Mouse (Mus musculus) MEL (cell line): ENCODE data around the gene Krt84. TPM values are rescaled to one million over a fixed set of nuclear protein-coding genes. Genes with fewer than 3 reads are reported as not detected.

ENCODE experiments used
- DNase-seq: peaks from one replicate; pipeline ENCODE4 v3.0.0; 2011; ENCODE audit warnings: low read depth, low spot score
- H3K27ac ChIP-seq: 2 replicates; pipeline ENCODE4 v1.5.1; 2012; ENCODE audit warnings: low read depth, mild to moderate bottlenecking, control low read depth, low read length, moderate library complexity; ENCODE audit not compliant: control insufficient read depth
- H3K27me3 ChIP-seq, 2 experiments: fragments of 150-350 bp in 1 of 2; sonication (generic) in 1 of 2; 2 replicates each; pipeline ENCODE4 v1.6.1; 2012; ENCODE audit warnings: low read length in 2 of 2, mild to moderate bottlenecking in 2 of 2, improper control_type of control experiment in 1 of 2, moderate library complexity in 1 of 2; ENCODE audit not compliant: insufficient read depth in 2 of 2, control insufficient read depth in 1 of 2
- H3K36me3 ChIP-seq, 2 experiments: 2 replicates each; pipeline ENCODE4 v1.6.1; 2012 to 2014; ENCODE audit warnings: low read length in 2 of 2, improper control_type of control experiment in 1 of 2, inconsistent platforms in 1 of 2, mild to moderate bottlenecking in 1 of 2; ENCODE audit not compliant: insufficient read depth in 2 of 2, control insufficient read depth in 1 of 2
- H3K4me1 ChIP-seq, 2 experiments: fragments of 150-350 bp in 1 of 2; sonication (generic) in 1 of 2; 2 replicates each; pipeline ENCODE4 v1.6.1; 2012; ENCODE audit warnings: low read length in 2 of 2, improper control_type of control experiment in 1 of 2, mild to moderate bottlenecking in 1 of 2; ENCODE audit not compliant: insufficient read depth in 2 of 2, control insufficient read depth in 1 of 2
- H3K4me3 ChIP-seq, 2 experiments: fragments of 150-350 bp in 1 of 2; sonication (generic) in 1 of 2; 2 replicates each; pipeline ENCODE4 v1.5.1; 2012; ENCODE audit warnings: low read depth in 2 of 2, low read length in 2 of 2, mild to moderate bottlenecking in 2 of 2, moderate library complexity in 2 of 2, control low read depth in 1 of 2, improper control_type of control experiment in 1 of 2; ENCODE audit not compliant: control insufficient read depth in 1 of 2, insufficient read depth in 1 of 2
- H3K79me2 ChIP-seq: 2 replicates; pipeline ENCODE4 v1.6.1; 2012; ENCODE audit warnings: mild to moderate bottlenecking, low read length, moderate library complexity; ENCODE audit not compliant: control insufficient read depth, poor library complexity, insufficient read depth
- H3K9ac ChIP-seq: 2 replicates; pipeline ENCODE4 v1.6.1; 2012; ENCODE audit warnings: low read depth, mild to moderate bottlenecking, control low read depth, low read length, moderate library complexity; ENCODE audit not compliant: control insufficient read depth, poor library complexity, severe bottlenecking
- H3K9me3 ChIP-seq: fragments of 150-350 bp; sonication (generic); replicated peaks from 2 replicates; pipeline ENCODE4 v1.6.1; 2012; ENCODE audit warnings: mild to moderate bottlenecking, low read length, improper control_type of control experiment, moderate library complexity; ENCODE audit not compliant: insufficient read depth
- BHLHE40 ChIP-seq: IDR thresholded peaks from 2 replicates; pipeline ENCODE4 v1.6.1; 2012; ENCODE audit warnings: low read depth, mild to moderate bottlenecking, inconsistent platforms, low read length, improper control_type of control experiment, borderline replicate concordance
- CHD1 ChIP-seq: IDR thresholded peaks from 2 replicates; pipeline ENCODE4 v1.6.1; 2012; ENCODE audit warnings: low read depth, mild to moderate bottlenecking, inconsistent platforms, low read length, improper control_type of control experiment
- CTCF ChIP-seq, 3 experiments: IDR thresholded peaks in 2 of 3; conservative IDR thresholded peaks in 1 of 3; 2 replicates each; pipeline ENCODE4 v1.5.1; 2011 to 2012; ENCODE audit warnings: low read length in 3 of 3, low read depth in 2 of 3, mild to moderate bottlenecking in 2 of 3, improper control_type of control experiment in 1 of 3, inconsistent platforms in 1 of 3, mixed read lengths in 1 of 3, moderate library complexity in 1 of 3; ENCODE audit not compliant: control insufficient read depth in 1 of 3, insufficient read depth in 1 of 3, poor library complexity in 1 of 3, severe bottlenecking in 1 of 3
- E2F4 ChIP-seq: IDR thresholded peaks from 2 replicates; pipeline ENCODE4 v1.6.1; 2011; ENCODE audit warnings: low read depth, low read length, improper control_type of control experiment, borderline replicate concordance
- ELF1 ChIP-seq: IDR thresholded peaks from 2 replicates; pipeline ENCODE4 v1.6.1; 2014; ENCODE audit warnings: low read depth, mild to moderate bottlenecking, inconsistent platforms, low read length, improper control_type of control experiment, moderate library complexity
- EP300 ChIP-seq, 2 experiments: IDR thresholded peaks; 2 replicates each; pipeline ENCODE4 v1.6.1; 2011; ENCODE audit warnings: improper control_type of control experiment in 2 of 2, low read length in 2 of 2, low read depth in 1 of 2, mild to moderate bottlenecking in 1 of 2
- HCFC1 ChIP-seq: IDR thresholded peaks from 2 replicates; pipeline ENCODE4 v1.6.1; 2012; ENCODE audit warnings: low read depth, mild to moderate bottlenecking, inconsistent platforms, low read length, improper control_type of control experiment, moderate library complexity
- JUND ChIP-seq: IDR thresholded peaks from 2 replicates; pipeline ENCODE4 v1.6.1; 2011; ENCODE audit warnings: low read depth, mild to moderate bottlenecking, improper control_type of control experiment, low read length
- MAFK ChIP-seq: IDR thresholded peaks from 2 replicates; pipeline ENCODE4 v1.6.1; 2011; ENCODE audit warnings: low read depth, mild to moderate bottlenecking, low read length, improper control_type of control experiment, borderline replicate concordance
- MAX ChIP-seq: IDR thresholded peaks from 2 replicates; pipeline ENCODE4 v1.6.1; 2011; ENCODE audit warnings: low read length, improper control_type of control experiment
- MAZ ChIP-seq: IDR thresholded peaks from 2 replicates; pipeline ENCODE4 v1.6.1; 2012; ENCODE audit warnings: low read depth, mild to moderate bottlenecking, inconsistent platforms, low read length, improper control_type of control experiment
- MYB ChIP-seq: IDR thresholded peaks from 2 replicates; pipeline ENCODE4 v1.6.1; 2011; ENCODE audit warnings: mild to moderate bottlenecking, low read depth, low read length, improper control_type of control experiment
- MYC ChIP-seq: IDR thresholded peaks from 2 replicates; pipeline ENCODE4 v1.6.1; 2011; ENCODE audit warnings: low read depth, mild to moderate bottlenecking, low read length, improper control_type of control experiment, moderate library complexity
- POLR2A ChIP-seq, 2 experiments: IDR thresholded peaks; 2 replicates each; pipeline ENCODE4 v1.6.1; 2011 to 2012; ENCODE audit warnings: low read length in 2 of 2, mild to moderate bottlenecking in 2 of 2, control low read depth in 1 of 2, improper control_type of control experiment in 1 of 2, low read depth in 1 of 2, moderate library complexity in 1 of 2; ENCODE audit not compliant: control insufficient read depth in 1 of 2, insufficient read depth in 1 of 2, poor library complexity in 1 of 2
- POLR2AphosphoS2 ChIP-seq: IDR thresholded peaks from 2 replicates; pipeline ENCODE4 v1.6.1; 2011; ENCODE audit warnings: low read length, improper control_type of control experiment
- SMC3 ChIP-seq: IDR thresholded peaks from 2 replicates; pipeline ENCODE4 v1.6.1; 2011; ENCODE audit warnings: low read depth, low read length, improper control_type of control experiment
- TAL1 ChIP-seq: IDR thresholded peaks from 2 replicates; pipeline ENCODE4 v1.6.1; 2012; ENCODE audit warnings: mild to moderate bottlenecking, inconsistent platforms, low read length, moderate library complexity, mixed read lengths
- TCF12 ChIP-seq: IDR thresholded peaks from 2 replicates; pipeline ENCODE4 v1.6.1; 2014; ENCODE audit warnings: low read depth, mild to moderate bottlenecking, inconsistent platforms, low read length, improper control_type of control experiment, moderate library complexity
- UBTF ChIP-seq: IDR thresholded peaks from 2 replicates; pipeline ENCODE4 v1.6.1; 2012; ENCODE audit warnings: low read depth, mild to moderate bottlenecking, inconsistent platforms, low read length, improper control_type of control experiment, moderate library complexity, borderline replicate concordance; ENCODE audit not compliant: insufficient read depth
- USF1 ChIP-seq: IDR thresholded peaks from 2 replicates; pipeline ENCODE4 v1.6.1; 2014; ENCODE audit warnings: low read depth, mild to moderate bottlenecking, inconsistent platforms, low read length, improper control_type of control experiment, moderate library complexity
- USF2 ChIP-seq, 2 experiments: IDR thresholded peaks; 2 replicates each; pipeline ENCODE4 v1.6.1; 2011 to 2012; ENCODE audit warnings: improper control_type of control experiment in 2 of 2, low read length in 2 of 2, borderline replicate concordance in 1 of 2, inconsistent platforms in 1 of 2, low read depth in 1 of 2, mild to moderate bottlenecking in 1 of 2; ENCODE audit not compliant: insufficient read depth in 1 of 2
- ZKSCAN1 ChIP-seq: IDR thresholded peaks from 2 replicates; pipeline ENCODE4 v1.6.1; 2012; ENCODE audit warnings: low read depth, mild to moderate bottlenecking, inconsistent platforms, low read length, improper control_type of control experiment, moderate library complexity
- polyA plus RNA-seq, 2 experiments: library from polyadenylated mRNA; stranded (reverse) in 1 of 2; unstranded in 1 of 2; fragments of >175 nt in 1 of 2; fragments of >200 nt in 1 of 2; gene quantifications; 2 replicates each; pipeline versions ENCODE4 v1.2.1 to v1.2.4; 2012; ENCODE audit warnings: low replicate concordance in 2 of 2, low read depth in 1 of 2; ENCODE audit not compliant: insufficient read length in 2 of 2, insufficient read depth in 1 of 2, missing spikeins in 1 of 2
- total RNA-seq: library from RNA; depleted of rRNA; stranded (reverse); fragments of 300-350 nt; gene quantifications from 2 replicates; pipeline ENCODE4 v1.2.3, GENCODE M21; 2012; rRNA removed

Gene Krt84
- total and polyA plus RNA-seq, 3 experiments: not detected

GRCm38 (mm10) chr15:101479666-101480060 is 53.0 kb downstream of the Krt84 start:
- no peak for DNase-seq
- TF ChIP-seq BHLHE40 (no peak), ZKSCAN1 (no peak), MAFK (no peak), E2F4 (no peak), JUND (no peak), POLR2A (IDR thresholded peaks at IDR 0.05; ENCODE audit: control insufficient read depth in 1 of 2, insufficient read depth in 1 of 2, low read depth in 1 of 2, low read length in 2 of 2, poor library complexity in 1 of 2) (no peak), UBTF (no peak), USF2 (IDR thresholded peaks at IDR 0.05; ENCODE audit: borderline replicate concordance in 1 of 2, insufficient read depth in 1 of 2, low read depth in 1 of 2, low read length in 2 of 2) (no peak), USF1 (no peak), TAL1 (no peak), CHD1 (no peak), SMC3 (no peak), CTCF (IDR thresholded peaks at IDR 0.05 in 2 of 3, conservative IDR thresholded peaks at IDR 0.05 in 1 of 3; ENCODE audit: control insufficient read depth in 1 of 3, insufficient read depth in 1 of 3, low read depth in 2 of 3, low read length in 3 of 3, poor library complexity in 1 of 3, severe bottlenecking in 1 of 3) (no peak), MYC (no peak), POLR2AphosphoS2 (no peak), MAX (no peak)
- H3K27me3 ChIP-seq: no peaks in the 10 kb centered on the region

DNA sequence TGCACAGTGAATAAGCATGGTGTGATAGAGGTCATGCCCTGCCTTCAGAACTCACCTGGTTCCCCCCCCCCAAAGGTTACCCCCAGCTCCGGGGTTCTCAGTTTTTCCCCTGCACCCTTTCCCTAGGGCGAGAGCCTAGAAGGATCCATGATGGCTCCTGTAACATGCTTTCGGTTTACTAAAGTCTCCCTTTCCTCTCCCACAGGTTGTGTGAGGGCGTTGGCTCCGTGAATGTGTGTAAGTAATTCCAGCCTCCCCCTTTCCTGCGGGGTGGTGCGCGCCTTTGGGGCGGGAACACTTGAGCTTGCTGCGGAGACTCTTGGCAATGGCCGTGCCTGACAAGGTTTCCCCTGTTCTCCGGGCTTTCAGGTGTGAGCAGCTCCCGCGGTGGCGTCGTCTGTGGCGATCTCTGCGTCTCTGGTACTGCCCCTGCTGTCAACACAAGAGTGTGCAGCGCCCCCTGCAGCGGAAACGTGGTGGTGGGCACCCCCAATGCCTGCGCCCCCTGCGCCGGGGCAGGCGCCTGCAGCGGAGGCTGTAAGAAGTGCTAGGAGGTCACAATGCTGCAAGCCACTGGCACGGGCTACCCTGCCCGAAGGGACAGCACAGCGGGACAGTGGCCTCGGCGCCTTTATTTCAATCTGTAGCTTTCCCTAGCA is 53.5 kb downstream of the Krt84 start:
- Histone ChIP-seq H3K27ac (no peak overlapping the region), H3K27me3 (no peaks in the 10 kb centered on the region), H3K79me2 (no peaks in the 10 kb centered on the region), H3K4me3 (no peak overlapping the region), H3K36me3 (no peaks in the 10 kb centered on the region), H3K4me1 (no peaks in the 10 kb centered on the region), H3K9ac (no peak overlapping the region), H3K9me3 (no peaks in the 10 kb centered on the region)
- no peak for DNase-seq
- TF ChIP-seq CHD1 (no peak), SMC3 (no peak), E2F4 (no peak), MYB (no peak), TCF12 (no peak), EP300 (IDR thresholded peaks at IDR 0.05; ENCODE audit: low read depth in 1 of 2, low read length in 2 of 2) (no peak), MAZ (no peak), HCFC1 (no peak), ELF1 (no peak), MYC (no peak)

More at GRCm38 (mm10) chr15:101479666-101480060, 53.0 kb downstream of the Krt84 start:
- Histone ChIP-seq H3K9me3 (no peaks in the 10 kb centered on the region), H3K27ac (no peak overlapping the region), H3K79me2 (no peaks in the 10 kb centered on the region), H3K4me3 (no peak overlapping the region), H3K36me3 (no peaks in the 10 kb centered on the region), H3K4me1 (no peaks in the 10 kb centered on the region), H3K9ac (no peak overlapping the region)

Other genes starting within 250 kb of the Krt84 start
- gene Atg101, start 248.5 kb downstream of the Krt84 start, total RNA-seq: 75.5 and 90.3 TPM in 2 replicates
- gene Atg101, start 248.5 kb downstream of the Krt84 start, polyA plus RNA-seq: 10 to 100 TPM in 1 of 2 experiments, not detected in 1; 75.2 TPM
- gene 6030408B16Rik, start 239.6 kb downstream of the Krt84 start, total RNA-seq: 0.07 and 0.12 TPM in 2 replicates
- under 1 TPM in 1 of 2 experiments, not detected in 1; 0.18 TPM for gene 6030408B16Rik, start 239.6 kb downstream of the Krt84 start, polyA plus RNA-seq
- not detected in 2 replicates for gene Krt80, start 162.7 kb downstream of the Krt84 start, total RNA-seq
- gene Krt80, start 162.7 kb downstream of the Krt84 start, polyA plus RNA-seq: not detected
- 0.04 TPM in 1 of 2 replicates, not detected in the other for gene Krt7, start 121.8 kb downstream of the Krt84 start, total RNA-seq
- under 1 TPM in 1 of 2 experiments, not detected in 1; 0.03 TPM for gene Krt7, start 121.8 kb downstream of the Krt84 start, polyA plus RNA-seq
- not detected in 2 replicates for gene Krt87, start 94.0 kb downstream of the Krt84 start, total RNA-seq
- gene Krt87, start 94.0 kb downstream of the Krt84 start, polyA plus RNA-seq: not detected
- not detected in 2 replicates for gene Krt88, start 85.1 kb downstream of the Krt84 start, total RNA-seq
- gene Krt88, start 85.1 kb downstream of the Krt84 start, polyA plus RNA-seq: not detected
- not detected in 2 replicates for gene Krt81, start 69.1 kb downstream of the Krt84 start, total RNA-seq
- not detected for gene Krt81, start 69.1 kb downstream of the Krt84 start, polyA plus RNA-seq
- gene Krt86, start 59.3 kb downstream of the Krt84 start, total RNA-seq: not detected in 2 replicates
- not detected for gene Krt86, start 59.3 kb downstream of the Krt84 start, polyA plus RNA-seq
- gene Krt83, start 41.3 kb downstream of the Krt84 start, total RNA-seq: not detected in 2 replicates
- not detected for gene Krt83, start 41.3 kb downstream of the Krt84 start, polyA plus RNA-seq
- gene Gm49425, start 15.6 kb downstream of the Krt84 start, total RNA-seq: not detected in 2 replicates
- not detected for gene Gm49425, start 15.6 kb downstream of the Krt84 start, polyA plus RNA-seq
- not detected in 2 replicates for gene Krt82, start 17.8 kb upstream of the Krt84 start, total RNA-seq
- gene Krt82, start 17.8 kb upstream of the Krt84 start, polyA plus RNA-seq: not detected
- gene Krt90, start 30.1 kb upstream of the Krt84 start, total RNA-seq: not detected in 2 replicates
- not detected for gene Krt90, start 30.1 kb upstream of the Krt84 start, polyA plus RNA-seq
- gene Krt75, start 41.1 kb upstream of the Krt84 start, total RNA-seq: not detected in 2 replicates
- not detected for gene Krt75, start 41.1 kb upstream of the Krt84 start, polyA plus RNA-seq
- not detected in 2 replicates for gene Gm5414, start 95.4 kb upstream of the Krt84 start, total RNA-seq
- gene Gm5414, start 95.4 kb upstream of the Krt84 start, polyA plus RNA-seq: not detected
- not detected in 2 replicates for gene Gm5478, start 114.6 kb upstream of the Krt84 start, total RNA-seq
- gene Gm5478, start 114.6 kb upstream of the Krt84 start, polyA plus RNA-seq: not detected
- gene Krt6b, start 147.5 kb upstream of the Krt84 start, total RNA-seq: not detected in 2 replicates
- gene Krt6b, start 147.5 kb upstream of the Krt84 start, polyA plus RNA-seq: not detected
- gene Krt6a, start 161.5 kb upstream of the Krt84 start, total RNA-seq: not detected in 2 replicates
- gene Krt6a, start 161.5 kb upstream of the Krt84 start, polyA plus RNA-seq: not detected
- gene Krt5, start 180.1 kb upstream of the Krt84 start, total RNA-seq: not detected in 2 replicates
- not detected for gene Krt5, start 180.1 kb upstream of the Krt84 start, polyA plus RNA-seq
- not detected in 2 replicates for gene Krt71, start 210.3 kb upstream of the Krt84 start, total RNA-seq
- not detected for gene Krt71, start 210.3 kb upstream of the Krt84 start, polyA plus RNA-seq